ENCODE assay signal across 12 mouse cellular contexts in the genomic region with DNA sequence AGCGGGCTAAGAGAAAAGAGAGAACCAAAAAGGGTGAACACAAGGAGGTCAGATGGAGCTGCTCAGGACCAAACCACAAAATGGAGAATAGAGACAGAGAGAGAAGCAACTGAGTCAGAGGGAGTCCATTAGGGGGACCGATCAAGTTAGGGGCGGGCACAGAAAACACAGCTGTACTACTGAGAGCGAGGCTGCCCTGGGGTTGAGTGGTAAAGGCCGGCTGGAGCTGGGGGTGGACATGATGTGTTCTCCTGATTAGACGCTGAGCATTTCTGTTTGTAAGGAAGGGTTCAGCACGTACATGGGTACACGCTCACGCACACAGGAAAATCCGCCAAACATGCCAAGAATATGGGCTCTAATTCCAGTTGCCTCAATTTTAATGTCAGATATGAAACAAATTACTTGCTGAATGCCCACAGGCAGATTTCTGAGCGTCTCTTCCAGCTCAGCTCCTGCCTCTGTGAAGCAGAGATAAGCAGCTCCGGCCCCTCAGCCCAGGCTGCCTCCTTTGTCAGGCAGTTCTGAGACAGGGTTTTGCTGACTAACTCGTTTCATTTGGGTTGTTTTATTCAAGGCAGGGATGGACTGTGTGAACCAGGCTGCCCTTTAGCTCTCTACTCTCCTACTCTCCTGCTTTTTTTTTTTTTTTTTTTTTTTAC.
DNase-seq lines count a peak whose midpoint lies in the region; ATAC-seq and TF ChIP-seq lines count a peak whose summit lies in the region.
"Had no signal": no experiment of that assay in that cellular context is flagged by ENCODE, and none has a peak within 500 bp of the region (broad histone marks: within the 10 kb centered on the region; RNA-seq: fewer than 3 reads in every experiment).

No protein-coding gene starts in this region.

- peak overlapping the region; percentile 54 for H3K27ac ChIP-seq in layer of hippocampus, adult 2 months
- no peak overlapping the region for H3K27ac ChIP-seq in forebrain, embryonic 15.5 days (replicated peaks)
- H3K27ac ChIP-seq: heart, embryonic 15.5 days; limb, embryonic 12.5 days had no signal

- no peaks in the 10 kb centered on the region for H3K27me3 ChIP-seq in forebrain, embryonic 15.5 days
- H3K27me3 ChIP-seq: heart, embryonic 15.5 days; limb, embryonic 12.5 days had no signal

- WGBS in forebrain, embryonic 15.5 days: 72% methylated on average over 13 of the region's 13 CpGs

- H3K4me1 ChIP-seq in forebrain, embryonic 15.5 days: peaks cover 4% of the 10 kb centered on the region; the same call in 1 of the 2 replicates
- H3K4me1 ChIP-seq: heart, embryonic 15.5 days; limb, embryonic 12.5 days had no signal

- ATAC-seq in common myeloid progenitor, adult 5-6 weeks (replicated peaks; ENCODE audit: low read depth, poor library complexity, severe bottlenecking): peak; percentile 83
- ATAC-seq in megakaryocyte progenitor cell, adult 5-6 weeks (replicated peaks; ENCODE audit: poor library complexity): peak; percentile 93
- ATAC-seq in cerebellum, adult (ENCODE audit: insufficient number of reproducible peaks, low FRiP score, low TSS enrichment): no peak
- ATAC-seq in forebrain, embryonic 15.5 days (replicated peaks): no peak

- no peak overlapping the region for H3K9ac ChIP-seq in forebrain, embryonic 15.5 days (replicated peaks)
- H3K9ac ChIP-seq: heart, embryonic 15.5 days; limb, embryonic 12.5 days had no signal

- H3K36me3 ChIP-seq in forebrain, embryonic 15.5 days: no peaks in the 10 kb centered on the region
- H3K36me3 ChIP-seq: heart, embryonic 15.5 days; limb, embryonic 12.5 days had no signal

- no peak overlapping the region for H3K4me2 ChIP-seq in forebrain, embryonic 15.5 days (replicated peaks)
- H3K4me2 ChIP-seq: heart, embryonic 15.5 days; limb, embryonic 12.5 days had no signal

- H3K4me3 ChIP-seq in layer of hippocampus, adult 2 months: no peak overlapping the region
- no peak overlapping the region for H3K4me3 ChIP-seq in forebrain, embryonic 15.5 days
- H3K4me3 ChIP-seq: heart, embryonic 15.5 days; limb, embryonic 12.5 days had no signal

- no peak for TF ChIP-seq CTCF in layer of hippocampus, adult 2 months (conservative IDR thresholded peaks at IDR 0.05)

- H3K9me3 ChIP-seq in forebrain, embryonic 15.5 days: no peaks in the 10 kb centered on the region
- H3K9me3 ChIP-seq: heart, embryonic 15.5 days; limb, embryonic 12.5 days had no signal

- no peak for DNase-seq in layer of hippocampus, adult 2 months (ENCODE audit: low spot score in 2 of 2)
- no peak for DNase-seq in layer of hippocampus, postnatal 10 days (ENCODE audit: low spot score in 2 of 2)
- DNase-seq in c-Kit-negative CD71-positive TER-119-positive erythroid progenitor cells, embryonic 14.5 days (ENCODE audit: low read depth, low spot score): peak; percentile 64
- DNase-seq in layer of hippocampus, postnatal 36 days: no peak
- DNase-seq: cerebellum, postnatal 36 days; kidney, adult 18-20 months had no signal

Comparison
In these comparisons a context has a peak if more than half of its experiments do, and no peak if none do; other contexts are left out.
1. ATAC-seq: peak in common myeloid progenitor, adult 5-6 weeks (single experiment) and megakaryocyte progenitor cell, adult 5-6 weeks (single experiment); none in cerebellum, adult (single experiment) and forebrain, embryonic 15.5 days (single experiment).